Mouse (Mus musculus) liver, embryonic 14 days (tissue): ENCODE results near the gene Gm47985. TPM values are rescaled to one million over a fixed set of nuclear protein-coding genes. Genes with fewer than 3 reads are reported as not detected.

Experiments used
- polyA plus RNA-seq: library from polyadenylated mRNA; depleted of rRNA; stranded (reverse); fragments of >200 nt; gene quantifications from 2 replicates; pipeline ENCODE4 v1.2.3, GENCODE M21; 2012; rRNA removed

Gene Gm47985
- 1.2 and 1.8 TPM in 2 replicates for polyA plus RNA-seq

DNA sequence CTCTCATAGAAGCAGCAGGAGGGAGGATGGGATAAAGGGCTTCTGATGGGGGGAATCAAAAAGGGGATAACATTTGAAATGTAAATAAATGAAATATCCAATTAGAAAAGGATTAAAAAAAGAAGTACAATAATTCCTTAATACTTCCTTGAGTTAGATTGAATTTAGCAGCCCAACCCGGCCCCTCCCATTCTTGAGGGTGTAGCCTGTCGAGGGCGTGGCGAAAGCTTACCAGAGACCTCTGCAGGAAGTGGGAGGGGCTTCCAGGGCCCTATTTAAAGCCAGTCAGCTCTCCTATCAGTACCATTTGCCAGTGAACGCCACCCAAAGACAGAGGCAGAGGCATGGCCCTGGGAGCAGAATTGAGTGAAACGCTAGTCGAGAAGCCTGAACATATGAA lies at the start of gene Gm47985:
Gm47985 (plus strand) TSS at position 272 of the 400 bp plus-strand sequence.

DNA sequence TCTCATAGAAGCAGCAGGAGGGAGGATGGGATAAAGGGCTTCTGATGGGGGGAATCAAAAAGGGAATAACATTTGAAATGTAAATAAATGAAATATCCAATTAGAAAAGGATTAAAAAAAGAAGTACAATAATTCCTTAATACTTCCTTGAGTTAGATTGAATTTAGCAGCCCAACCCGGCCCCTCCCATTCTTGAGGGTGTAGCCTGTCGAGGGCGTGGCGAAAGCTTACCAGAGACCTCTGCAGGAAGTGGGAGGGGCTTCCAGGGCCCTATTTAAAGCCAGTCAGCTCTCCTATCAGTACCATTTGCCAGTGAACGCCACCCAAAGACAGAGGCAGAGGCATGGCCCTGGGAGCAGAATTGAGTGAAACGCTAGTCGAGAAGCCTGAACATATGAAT lies 9.7 kb downstream of the Gm47985 start, which contains the start of gene Gm8947:
Gm8947 (plus strand) TSS at position 302 of the 400 bp plus-strand sequence.

DNA sequence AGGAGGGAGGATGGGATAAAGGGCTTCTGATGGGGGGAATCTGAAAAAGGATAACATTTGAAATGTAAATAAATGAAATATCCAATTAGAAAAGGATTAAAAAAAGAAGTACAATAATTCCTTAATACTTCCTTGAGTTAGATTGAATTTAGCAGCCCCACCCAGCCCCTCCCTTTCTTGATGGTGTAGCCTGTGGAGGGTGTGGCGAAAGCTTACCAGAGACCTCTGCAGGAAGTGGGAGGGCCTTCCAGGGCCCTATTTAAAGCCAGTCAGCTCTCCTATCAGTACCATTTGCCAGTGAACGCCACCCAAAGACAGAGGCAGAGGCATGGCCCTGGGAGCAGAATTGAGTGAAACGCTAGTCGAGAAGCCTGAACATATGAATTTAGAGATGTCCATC lies 15.8 kb downstream of the Gm47985 start, which contains the start of gene Gm47995:
Gm47995 (plus strand) TSS at position 329 of the 400 bp plus-strand sequence.

DNA sequence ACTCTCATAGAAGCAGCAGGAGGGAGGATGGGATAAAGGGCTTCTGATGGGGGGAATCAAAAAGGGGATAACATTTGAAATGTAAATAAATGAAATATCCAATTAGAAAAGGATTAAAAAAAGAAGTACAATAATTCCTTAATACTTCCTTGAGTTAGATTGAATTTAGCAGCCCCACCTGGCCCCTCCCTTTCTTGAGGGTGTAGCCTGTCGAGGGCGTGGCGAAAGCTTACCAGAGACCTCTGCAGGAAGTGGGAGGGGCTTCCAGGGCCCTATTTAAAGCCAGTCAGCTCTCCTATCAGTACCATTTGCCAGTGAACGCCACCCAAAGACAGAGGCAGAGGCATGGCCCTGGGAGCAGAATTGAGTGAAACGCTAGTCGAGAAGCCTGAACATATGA lies 21.5 kb downstream of the Gm47985 start, which contains the start of gene 3110040M04Rik:
3110040M04Rik (plus strand) TSS at position 304 of the 400 bp plus-strand sequence.

DNA sequence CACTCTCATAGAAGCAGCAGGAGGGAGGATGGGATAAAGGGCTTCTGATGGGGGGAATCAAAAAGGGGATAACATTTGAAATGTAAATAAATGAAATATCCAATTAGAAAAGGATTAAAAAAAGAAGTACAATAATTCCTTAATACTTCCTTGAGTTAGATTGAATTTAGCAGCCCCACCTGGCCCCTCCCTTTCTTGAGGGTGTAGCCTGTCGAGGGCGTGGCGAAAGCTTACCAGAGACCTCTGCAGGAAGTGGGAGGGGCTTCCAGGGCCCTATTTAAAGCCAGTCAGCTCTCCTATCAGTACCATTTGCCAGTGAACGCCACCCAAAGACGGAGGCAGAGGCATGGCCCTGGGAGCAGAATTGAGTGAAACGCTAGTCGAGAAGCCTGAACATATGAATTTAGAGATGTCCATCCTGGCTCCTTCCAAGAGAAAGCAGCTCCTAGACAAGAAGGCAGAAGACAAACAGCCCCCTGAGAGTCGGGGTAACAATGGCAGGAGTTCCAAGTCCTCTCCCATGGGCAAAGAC lies 27.6 kb downstream of the Gm47985 start, which contains the start of gene Gm47996:
Gm47996 (plus strand) TSS at position 308 of the 532 bp plus-strand sequence.

Other genes with a start within 250 kb of the Gm47985 start
- gene Hmcn1, start 189.1 kb upstream of the Gm47985 start, polyA plus RNA-seq: 2.7 and 3.8 TPM in 2 replicates
- gene Gm8947, start 9.8 kb downstream of the Gm47985 start, polyA plus RNA-seq: 0.48 and 0.89 TPM in 2 replicates
- gene Gm47995, start 15.9 kb downstream of the Gm47985 start, polyA plus RNA-seq: 0.59 and 1.1 TPM in 2 replicates
- gene 3110040M04Rik, start 21.6 kb downstream of the Gm47985 start, polyA plus RNA-seq: 0.96 and 1.0 TPM in 2 replicates
- 0.46 and 0.48 TPM in 2 replicates for gene Gm47996, start 27.6 kb downstream of the Gm47985 start, polyA plus RNA-seq
- 59.5 and 70.5 TPM in 2 replicates for gene Ivns1abp, start 161.9 kb downstream of the Gm47985 start, polyA plus RNA-seq
- 10.8 and 11.4 TPM in 2 replicates for gene Swt1, start 245.9 kb downstream of the Gm47985 start, polyA plus RNA-seq
- 9.3 and 10.8 TPM in 2 replicates for gene Trmt1l, start 246.0 kb downstream of the Gm47985 start, polyA plus RNA-seq